Mouse (Mus musculus): ENCODE measurements around the gene Tpsg1.

DNA sequence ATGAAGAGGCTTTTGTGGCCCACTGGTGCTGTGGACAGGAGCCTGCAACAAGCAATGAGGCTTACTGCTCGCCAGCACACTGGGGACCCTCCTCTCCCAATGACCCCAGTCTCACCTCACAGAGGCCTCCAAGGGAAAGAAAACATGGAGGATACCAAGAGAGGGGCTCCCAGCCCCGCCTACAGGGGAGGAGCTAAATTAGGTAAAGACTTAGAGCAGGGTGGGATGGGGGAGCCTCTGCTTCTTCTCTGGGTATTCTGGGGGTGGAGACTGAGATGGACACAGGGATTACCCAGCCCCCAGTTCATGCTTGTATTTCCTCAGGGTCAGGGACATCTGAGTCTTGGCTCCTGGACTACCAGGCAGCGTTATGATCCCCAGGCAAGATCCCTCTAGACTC is 45.8 kb downstream of the Tpsg1 start:
- no peak for TF ChIP-seq CTCF (IDR thresholded peaks at IDR 0.05; ENCODE audit: insufficient read depth, low read depth, low read length)
- no peak for TF ChIP-seq POLR2A (IDR thresholded peaks at IDR 0.05; ENCODE audit: insufficient read depth, low read depth, low read length)
